Mouse (Mus musculus): ENCODE results near the gene Gabra3.

DNA sequence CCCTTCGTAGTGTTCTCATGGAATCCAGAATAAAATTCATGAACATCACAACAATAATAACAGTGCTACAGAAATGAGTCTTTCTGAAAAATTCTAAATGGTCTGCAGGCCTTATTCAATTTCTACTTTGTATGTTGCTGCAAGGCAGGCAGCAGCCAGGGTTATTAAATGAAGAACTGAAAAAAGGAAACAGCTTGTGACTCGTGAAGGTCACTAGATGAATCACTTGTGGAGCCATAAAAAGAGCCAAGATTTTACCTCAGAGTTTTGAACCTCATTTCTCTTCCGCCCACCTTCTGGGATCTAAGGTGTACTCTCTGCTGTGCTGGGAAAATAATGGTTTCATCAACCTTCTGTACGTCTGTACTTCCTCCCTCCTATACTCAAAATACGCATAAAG lies 159.4 kb downstream of the Gabra3 start:
- TF ChIP-seq CTCF (IDR thresholded peaks at IDR 0.05; ENCODE audit: borderline replicate concordance, extremely low read depth, insufficient read depth, insufficient read length): no peak
- no peak for TF ChIP-seq POLR2A (IDR thresholded peaks at IDR 0.05; ENCODE audit: borderline replicate concordance, extremely low read depth, insufficient read depth, insufficient read length, poor library complexity, severe bottlenecking)
